Mouse (Mus musculus) heart, embryonic 13.5 days (tissue): ENCODE results near the gene Zfp12. TPM values are rescaled to one million over a fixed set of nuclear protein-coding genes. Genes with fewer than 3 reads are reported as not detected.

Source experiments
- ATAC-seq: fragments of 200-750 bp; cut with Nextera tagmentation; 2 replicates; pipeline ENCODE4 v1.8.0; 2017; ENCODE audit warnings: moderate TSS enrichment; ENCODE audit not compliant: insufficient number of reproducible peaks, low FRiP score, low TSS enrichment; ENCODE audit errors: extremely low read depth
- H3K27ac ChIP-seq: fragments of 300-500 bp; sonication (generic); replicated peaks from 2 replicates; pipeline ENCODE4 v1.5.1; 2015; ENCODE audit warnings: moderate library complexity, mild to moderate bottlenecking, inconsistent platforms
- H3K27me3 ChIP-seq: fragments of 300-500 bp; sonication (generic); replicated peaks from 2 replicates; pipeline ENCODE4 v1.6.1; 2015; ENCODE audit warnings: mild to moderate bottlenecking, inconsistent platforms
- H3K36me3 ChIP-seq: fragments of 300-500 bp; sonication (generic); 2 replicates; pipeline ENCODE4 v1.6.1; 2015; ENCODE audit warnings: mild to moderate bottlenecking, inconsistent platforms
- H3K4me1 ChIP-seq: fragments of 300-500 bp; sonication (generic); 2 replicates; pipeline ENCODE4 v1.6.1; 2015; ENCODE audit warnings: inconsistent platforms
- H3K4me2 ChIP-seq: fragments of 300-500 bp; sonication (generic); 2 replicates; pipeline ENCODE4 v1.6.1; 2015; ENCODE audit warnings: inconsistent platforms, mild to moderate bottlenecking, moderate library complexity
- H3K4me3 ChIP-seq: fragments of 300-500 bp; sonication (generic); 2 replicates; pipeline ENCODE4 v1.5.1; 2015; ENCODE audit warnings: moderate library complexity, mild to moderate bottlenecking, inconsistent platforms
- H3K9ac ChIP-seq: fragments of 300-500 bp; sonication (generic); 2 replicates; pipeline ENCODE4 v1.6.1; 2015; ENCODE audit warnings: inconsistent platforms, mild to moderate bottlenecking, moderate library complexity
- H3K9me3 ChIP-seq: fragments of 300-500 bp; sonication (generic); 2 replicates; pipeline ENCODE4 v1.6.1; 2016; ENCODE audit warnings: inconsistent platforms
- WGBS: fragments of 180-500 bp; shearing (Covaris S2); methylation state at CpG from one replicate; pipeline ENCODE4 v1.1.7; 2015; ENCODE audit warnings: mixed read lengths; 5-methylcytosine and 5-hydroxymethylcytosine counted together
- polyA plus RNA-seq: library from polyadenylated mRNA; unstranded; fragments of >200 nt; fragmentation: Nextera tagmentation; extraction: Ambion mirVana; gene quantifications from 2 replicates; pipeline ENCODE4 v1.2.1, GENCODE M21; 2015

The Zfp12 gene
- polyA plus RNA-seq, 1 experiment from 2014 or later: 7.0 TPM

DNA sequence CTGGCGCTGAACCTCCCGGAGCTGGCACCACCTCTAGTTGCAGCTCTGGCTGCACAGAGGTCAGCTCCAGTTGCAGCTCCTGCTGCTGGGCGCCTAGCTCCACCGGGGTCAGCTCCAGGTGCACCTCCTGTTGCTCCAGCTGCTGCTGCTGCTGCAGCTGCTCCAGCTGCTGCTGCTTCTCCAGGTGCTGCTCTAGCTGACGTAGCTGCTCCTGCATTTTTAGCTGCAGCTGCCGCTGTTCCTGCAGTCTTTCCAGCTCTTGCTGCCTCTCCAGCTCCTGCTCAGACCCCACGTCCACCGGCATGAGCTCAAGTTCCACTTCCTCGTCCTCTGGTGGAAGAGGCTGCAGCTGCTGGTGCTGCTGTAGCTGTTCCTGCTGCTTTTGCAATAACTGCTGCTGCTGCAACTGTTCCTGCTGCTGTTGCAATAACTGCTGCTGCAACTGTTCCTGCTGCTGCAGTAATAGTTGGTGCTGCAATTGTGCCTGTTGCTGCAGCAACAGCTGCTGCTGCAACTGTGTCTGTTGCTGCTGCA is 53.5 kb downstream of the Zfp12 start:
- Histone ChIP-seq H3K9ac (peak overlapping the region; percentile 67), H3K27ac (no peak overlapping the region), H3K4me3 (peak overlapping the region; percentile 49), H3K36me3 (no peaks in the 10 kb centered on the region), H3K4me1 (peaks cover 19% of the 10 kb centered on the region), H3K27me3 (peaks cover 98% of the 10 kb centered on the region), H3K9me3 (no peaks in the 10 kb centered on the region; the same call in 1 of the 2 replicates), H3K4me2 (peak overlapping the region; percentile 72)
- ATAC-seq: no peak
- WGBS: 16% methylated on average over 9 of the region's 9 CpGs

- no peak for ATAC-seq
- no peak overlapping the region for H3K4me3 ChIP-seq
- H3K36me3 ChIP-seq: no peaks in the 10 kb centered on the region
- H3K4me1 ChIP-seq: peaks cover 27% of the 10 kb centered on the region
- H3K4me2 ChIP-seq: no peak overlapping the region
- no peaks in the 10 kb centered on the region; the same call in 1 of the 2 replicates for H3K9me3 ChIP-seq
- 73% methylated on average over 9 of the region's 9 CpGs for WGBS
- no peak overlapping the region for H3K27ac ChIP-seq
- H3K27me3 ChIP-seq: peaks cover 100% of the 10 kb centered on the region
- no peak overlapping the region for H3K9ac ChIP-seq
These were observed 54.3 kb downstream of the Zfp12 start for GRCm38 (mm10) chr5:143289299-143289698.

- peak overlapping the region; percentile 75 for H3K9ac ChIP-seq
- H3K9me3 ChIP-seq: no peaks in the 10 kb centered on the region
- H3K4me2 ChIP-seq: peak overlapping the region; percentile 86
- no peaks in the 10 kb centered on the region for H3K36me3 ChIP-seq
- no peak overlapping the region for H3K27ac ChIP-seq
- peaks cover 30% of the 10 kb centered on the region for H3K4me1 ChIP-seq
- H3K27me3 ChIP-seq: peaks cover 75% of the 10 kb centered on the region
- peak overlapping the region; percentile 57 for H3K4me3 ChIP-seq
- 2% methylated on average over 18 of the region's 19 CpGs for WGBS
- ATAC-seq: no peak
These were observed 57.9 kb downstream of the Zfp12 start for GRCm38 (mm10) chr5:143292879-143293278.

- Histone ChIP-seq H3K36me3 (no peaks in the 10 kb centered on the region), H3K9ac (peak within 1 kb of the TSS; percentile 75), H3K4me2 (peak within 1 kb of the TSS; percentile 86), H3K27ac (no peak within 1 kb of the TSS), H3K4me3 (peak within 1 kb of the TSS; percentile 57), H3K9me3 (no peaks in the 10 kb centered on the region), H3K27me3 (peaks cover 70% of the 10 kb centered on the region), H3K4me1 (peaks cover 29% of the 10 kb centered on the region)
- 5% methylated on average over 22 of the region's 38 CpGs for WGBS
- no peak for ATAC-seq
These were observed 58.4 kb downstream of the Zfp12 start, which contains the start of gene Zfp853 for GRCm38 (mm10) chr5:143293404-143293803. Gene Zfp853 (minus strand): TSS chr5:143293623.

DNA sequence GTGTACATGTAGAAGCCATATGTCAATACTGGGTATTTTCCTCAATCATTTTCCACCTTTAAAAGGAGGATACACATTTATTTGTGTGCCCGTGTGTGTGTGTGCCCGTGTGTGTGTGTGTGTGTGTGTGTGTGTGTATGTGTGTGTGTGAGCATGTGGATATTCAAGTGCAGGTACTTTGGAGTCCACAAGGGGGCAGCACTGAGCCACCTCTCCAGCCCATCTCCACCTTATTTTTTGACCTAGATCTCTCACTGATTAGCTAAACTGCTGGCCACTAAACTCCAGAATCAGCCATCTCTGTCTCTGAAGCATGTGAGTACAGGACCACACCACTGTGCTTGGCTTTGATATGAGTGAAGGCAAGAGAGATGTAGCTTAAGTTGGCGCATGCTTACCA is 59.9 kb downstream of the Zfp12 start:
- Histone ChIP-seq H3K36me3 (peaks cover 13% of the 10 kb centered on the region), H3K4me3 (no peak overlapping the region), H3K9me3 (no peaks in the 10 kb centered on the region), H3K9ac (no peak overlapping the region), H3K27me3 (peaks cover 55% of the 10 kb centered on the region), H3K27ac (no peak overlapping the region), H3K4me1 (peaks cover 28% of the 10 kb centered on the region), H3K4me2 (no peak overlapping the region)
- ATAC-seq: no peak
- WGBS: 79% methylated on average over 3 of the region's 3 CpGs

DNA sequence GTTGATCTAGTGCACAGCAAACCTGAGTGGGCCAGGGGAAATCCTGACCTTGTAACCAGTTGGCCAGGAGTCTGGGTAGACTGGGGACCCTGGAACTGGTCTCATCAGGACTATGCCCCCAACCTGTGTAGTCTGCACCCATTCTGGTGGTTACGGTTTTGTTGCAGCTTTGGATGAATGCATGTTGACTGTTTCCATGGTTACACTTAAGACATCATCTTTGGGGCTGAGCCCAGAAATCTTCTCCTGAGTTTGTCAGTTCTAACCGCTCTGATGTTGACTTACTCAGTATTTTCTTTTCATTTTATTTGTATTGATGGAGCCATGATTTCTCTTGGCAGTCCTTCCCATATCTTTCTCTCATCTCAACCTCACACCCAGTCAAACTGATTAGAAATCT is 60.4 kb downstream of the Zfp12 start:
- Histone ChIP-seq H3K27ac (no peak overlapping the region), H3K9me3 (no peaks in the 10 kb centered on the region), H3K36me3 (peaks cover 18% of the 10 kb centered on the region), H3K9ac (no peak overlapping the region), H3K4me1 (peaks cover 28% of the 10 kb centered on the region), H3K27me3 (peaks cover 50% of the 10 kb centered on the region), H3K4me3 (no peak overlapping the region), H3K4me2 (no peak overlapping the region)
- no peak for ATAC-seq
- 91% methylated on average over 2 of the region's 2 CpGs for WGBS

GRCm38 (mm10) chr5:143297986-143298385 is 63.0 kb downstream of the Zfp12 start:
- Histone ChIP-seq H3K4me3 (no peak overlapping the region), H3K9me3 (no peaks in the 10 kb centered on the region), H3K27me3 (peaks cover 24% of the 10 kb centered on the region), H3K36me3 (peaks cover 45% of the 10 kb centered on the region), H3K27ac (no peak overlapping the region), H3K9ac (no peak overlapping the region), H3K4me1 (peaks cover 24% of the 10 kb centered on the region), H3K4me2 (no peak overlapping the region)
- 77% methylated on average over 9 of the region's 9 CpGs for WGBS
- ATAC-seq: no peak

- Histone ChIP-seq H3K9me3 (no peaks in the 10 kb centered on the region), H3K4me2 (no peak overlapping the region), H3K4me1 (peaks cover 20% of the 10 kb centered on the region), H3K4me3 (no peak overlapping the region), H3K27ac (no peak overlapping the region), H3K9ac (no peak overlapping the region), H3K36me3 (peaks cover 49% of the 10 kb centered on the region), H3K27me3 (peaks cover 20% of the 10 kb centered on the region)
- WGBS: 89% methylated on average over 7 of the region's 7 CpGs
- no peak for ATAC-seq
These were observed 63.4 kb downstream of the Zfp12 start for GRCm38 (mm10) chr5:143298391-143298790.

Other genes starting within 250 kb of the Zfp12 start
- gene Rnf216, start 122.2 kb upstream of the Zfp12 start, polyA plus RNA-seq: 24.6 and 25.1 TPM in 2 replicates
- not detected in 2 replicates for gene Olfr718-ps1, start 87.6 kb upstream of the Zfp12 start, polyA plus RNA-seq
- 7.2 and 7.8 TPM in 2 replicates for gene Rbak, start 54.4 kb upstream of the Zfp12 start, polyA plus RNA-seq
- not detected in 2 replicates for gene Spdye4b, start 54.1 kb upstream of the Zfp12 start, polyA plus RNA-seq
- gene Spdye4a, start 8.3 kb upstream of the Zfp12 start, polyA plus RNA-seq: not detected in 2 replicates
- 1.5 and 1.8 TPM in 2 replicates for gene Zfp316, start 34.9 kb downstream of the Zfp12 start, polyA plus RNA-seq
- 0.05 TPM in 1 of 2 replicates, not detected in the other for gene Zfp853, start 58.5 kb downstream of the Zfp12 start, polyA plus RNA-seq
- gene E130309D02Rik, start 80.2 kb downstream of the Zfp12 start, polyA plus RNA-seq: 22.6 and 22.7 TPM in 2 replicates
- 50.5 and 57.1 TPM in 2 replicates for gene Zdhhc4, start 94.1 kb downstream of the Zfp12 start, polyA plus RNA-seq
- 0.14 TPM in 1 of 2 replicates, not detected in the other for gene Grid2ip, start 122.2 kb downstream of the Zfp12 start, polyA plus RNA-seq
- gene Kdelr2, start 168.7 kb downstream of the Zfp12 start, polyA plus RNA-seq: 250 and 258 TPM in 2 replicates
- 9.0 and 9.1 TPM in 2 replicates for gene Daglb, start 229.4 kb downstream of the Zfp12 start, polyA plus RNA-seq